Mouse (Mus musculus): Measurements from ENCODE around the gene Sema3e.

GRCm38 (mm10) chr5:14030796-14031195 lies 5.7 kb downstream of the Sema3e start:
- TF ChIP-seq EP300 (IDR thresholded peaks at IDR 0.05; ENCODE audit: low read depth) (no peak), CTCF (IDR thresholded peaks at IDR 0.05; ENCODE audit: low read depth) (no peak)
